Mouse (Mus musculus) forebrain, embryonic 10.5 days (tissue): ENCODE measurements around the gene Dlgap1. TPM values are rescaled to one million over a fixed set of nuclear protein-coding genes. Genes with fewer than 3 reads are reported as not detected.

Experiments used
- DNase-seq: peaks from one replicate; pipeline ENCODE4 v3.0.0-alpha.2; 2017; ENCODE audit warnings: low spot score; ENCODE audit errors: extremely low spot score
- H3K27ac ChIP-seq: fragments of 300-500 bp; sonication (generic); 2 replicates; pipeline ENCODE4 v1.5.1; 2016; ENCODE audit warnings: mild to moderate bottlenecking
- H3K27me3 ChIP-seq: fragments of 300-500 bp; sonication (generic); 2 replicates; pipeline ENCODE4 v1.6.1; 2016; ENCODE audit warnings: mild to moderate bottlenecking; ENCODE audit not compliant: poor library complexity, severe bottlenecking
- H3K36me3 ChIP-seq: fragments of 300-500 bp; sonication (generic); replicated peaks from 2 replicates; pipeline ENCODE4 v1.6.1; 2016; ENCODE audit warnings: mild to moderate bottlenecking, moderate library complexity
- H3K4me1 ChIP-seq: fragments of 300-500 bp; sonication (generic); 2 replicates; pipeline ENCODE4 v1.6.1; 2016
- H3K4me3 ChIP-seq: fragments of 300-500 bp; sonication (generic); 2 replicates; pipeline ENCODE4 v1.5.1; 2016; ENCODE audit warnings: mild to moderate bottlenecking, moderate library complexity
- H3K9me3 ChIP-seq: fragments of 300-500 bp; sonication (generic); 2 replicates; pipeline ENCODE4 v1.6.1; 2016; ENCODE audit warnings: mild to moderate bottlenecking, moderate library complexity
- WGBS: fragments of 180-500 bp; shearing (Covaris S2); methylation state at CpG from one replicate; pipeline ENCODE4 v1.1.7; 2016; 5-methylcytosine and 5-hydroxymethylcytosine counted together
- polyA plus RNA-seq: library from polyadenylated mRNA; unstranded; fragments of >200 nt; fragmentation: Nextera tagmentation; extraction: Ambion mirVana; gene quantifications from 2 replicates; pipeline ENCODE4 v1.2.1, GENCODE M21; 2016

The Dlgap1 gene
- polyA plus RNA-seq, 1 experiment from 2014 or later: 0.82 TPM

DNA sequence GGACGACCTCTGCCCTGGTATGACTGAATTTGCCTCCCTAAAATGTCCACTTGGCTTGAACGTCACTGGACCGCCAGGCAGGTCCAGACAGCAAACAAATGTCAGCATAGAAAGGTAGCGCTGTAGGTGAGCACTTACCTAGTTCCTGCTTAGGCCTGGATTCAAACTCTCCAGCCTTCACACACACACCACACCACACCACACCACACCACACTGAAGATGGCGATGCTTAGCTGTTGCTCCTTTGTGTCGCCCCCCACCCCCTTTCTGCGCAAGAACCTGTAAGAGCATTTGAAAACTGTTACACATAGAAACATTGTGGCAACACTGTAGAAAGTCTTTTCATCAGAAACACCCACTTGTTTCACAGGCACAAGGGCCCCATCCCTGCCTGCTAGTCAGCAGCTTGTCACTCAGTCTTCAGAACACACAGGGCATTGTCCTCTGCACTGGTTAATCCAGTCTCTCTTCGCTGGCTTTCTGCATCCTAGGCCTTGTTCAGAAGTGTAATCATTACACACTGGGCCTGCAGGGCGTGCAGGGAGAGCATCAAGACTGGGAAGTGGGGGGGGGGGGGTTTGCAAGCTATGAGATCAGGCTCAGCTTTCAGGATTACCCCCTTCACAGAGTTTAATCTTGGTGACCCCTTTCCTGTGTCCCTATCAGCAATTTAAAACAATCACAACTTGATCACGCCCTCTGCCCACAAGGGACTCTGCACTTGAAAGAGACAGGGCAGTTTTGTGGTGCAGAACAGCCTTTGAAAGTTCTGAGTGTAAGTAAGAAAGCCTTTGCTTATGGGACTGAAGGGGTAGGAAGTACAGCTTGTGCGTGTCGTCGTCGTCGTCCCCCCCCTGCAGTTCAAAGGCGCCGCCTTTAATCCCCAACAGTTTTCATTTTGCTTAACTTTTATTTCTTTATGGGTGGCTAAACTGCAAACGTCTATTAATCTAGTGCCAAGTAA, 812.1 kb downstream of the Dlgap1 start:
- DNase-seq: peak; percentile 62
- Histone ChIP-seq H3K4me1 (peaks cover 36% of the 10 kb centered on the region), H3K36me3 (no peaks in the 10 kb centered on the region), H3K4me3 (peak overlapping the region; percentile 4; the same call in 1 of the 2 replicates), H3K9me3 (no peaks in the 10 kb centered on the region), H3K27ac (peak overlapping the region; percentile 79), H3K27me3 (no peaks in the 10 kb centered on the region)
- WGBS: 21% methylated on average over 18 of the region's 18 CpGs

GRCm38 (mm10) chr17:70783273-70783672, 814.4 kb downstream of the Dlgap1 start:
- Histone ChIP-seq H3K9me3 (no peaks in the 10 kb centered on the region), H3K27me3 (no peaks in the 10 kb centered on the region), H3K4me1 (peaks cover 36% of the 10 kb centered on the region), H3K36me3 (no peaks in the 10 kb centered on the region), H3K27ac (no peak overlapping the region), H3K4me3 (no peak overlapping the region)
- DNase-seq: no peak
- 93% methylated on average over 3 of the region's 3 CpGs for WGBS

DNA sequence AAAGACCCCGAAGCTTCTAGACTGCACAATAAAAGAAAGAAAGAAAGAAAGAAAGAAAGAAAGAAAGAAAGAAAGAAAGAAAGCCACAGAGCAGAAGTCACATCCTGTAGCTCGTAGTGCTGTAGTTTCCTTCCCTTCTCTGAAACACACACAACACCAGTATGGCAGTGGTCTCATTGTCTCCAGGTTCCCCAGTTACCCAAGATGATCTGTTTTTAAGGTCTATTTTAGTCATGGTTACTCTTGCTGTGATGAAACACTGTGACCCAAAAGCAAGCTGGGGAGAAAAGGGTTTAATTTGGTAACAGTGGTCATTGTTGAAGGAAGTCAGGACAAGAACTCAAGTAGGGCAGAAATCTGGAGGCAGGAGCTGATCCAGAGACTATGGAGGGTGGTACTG, 818.5 kb downstream of the Dlgap1 start:
- DNase-seq: no peak
- no peak overlapping the region for H3K4me3 ChIP-seq
- no peaks in the 10 kb centered on the region for H3K9me3 ChIP-seq
- no peaks in the 10 kb centered on the region for H3K4me1 ChIP-seq
- no peaks in the 10 kb centered on the region for H3K27me3 ChIP-seq
- no peaks in the 10 kb centered on the region for H3K36me3 ChIP-seq
- H3K27ac ChIP-seq: no peak overlapping the region
- whole genome bisulfite sequencing: 95% methylated on average over 2 of the region's 2 CpGs

DNA sequence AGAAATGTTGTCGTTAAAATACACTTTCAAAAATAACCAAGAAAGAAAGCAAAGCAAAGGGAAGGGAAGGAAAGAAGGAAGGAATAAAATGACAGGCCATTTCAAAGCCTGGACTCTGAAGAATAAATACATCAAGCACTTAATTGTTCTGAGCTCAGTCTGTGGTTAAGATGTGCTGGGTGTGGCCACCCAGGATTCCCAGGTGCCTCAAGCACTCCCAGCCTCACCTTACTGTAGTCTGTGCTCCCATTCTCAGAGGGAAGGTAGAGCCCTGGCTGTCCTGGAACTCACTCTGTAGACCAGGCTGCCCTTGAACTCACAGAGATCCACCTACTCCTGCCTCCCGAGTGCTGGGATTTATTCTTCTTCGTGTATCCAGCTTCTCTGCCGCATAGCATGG, 821.9 kb downstream of the Dlgap1 start:
- WGBS: 96% methylated on average over 4 of the region's 4 CpGs
- DNase-seq: no peak
- H3K4me3 ChIP-seq: no peak overlapping the region
- no peak overlapping the region for H3K27ac ChIP-seq
- 0 out of 2 replicates have a peak, but pooled peaks cover 6% of the 10 kb centered on the region for H3K27me3 ChIP-seq
- H3K4me1 ChIP-seq: peaks cover 17% of the 10 kb centered on the region
- no peaks in the 10 kb centered on the region for H3K36me3 ChIP-seq
- no peaks in the 10 kb centered on the region for H3K9me3 ChIP-seq

DNA sequence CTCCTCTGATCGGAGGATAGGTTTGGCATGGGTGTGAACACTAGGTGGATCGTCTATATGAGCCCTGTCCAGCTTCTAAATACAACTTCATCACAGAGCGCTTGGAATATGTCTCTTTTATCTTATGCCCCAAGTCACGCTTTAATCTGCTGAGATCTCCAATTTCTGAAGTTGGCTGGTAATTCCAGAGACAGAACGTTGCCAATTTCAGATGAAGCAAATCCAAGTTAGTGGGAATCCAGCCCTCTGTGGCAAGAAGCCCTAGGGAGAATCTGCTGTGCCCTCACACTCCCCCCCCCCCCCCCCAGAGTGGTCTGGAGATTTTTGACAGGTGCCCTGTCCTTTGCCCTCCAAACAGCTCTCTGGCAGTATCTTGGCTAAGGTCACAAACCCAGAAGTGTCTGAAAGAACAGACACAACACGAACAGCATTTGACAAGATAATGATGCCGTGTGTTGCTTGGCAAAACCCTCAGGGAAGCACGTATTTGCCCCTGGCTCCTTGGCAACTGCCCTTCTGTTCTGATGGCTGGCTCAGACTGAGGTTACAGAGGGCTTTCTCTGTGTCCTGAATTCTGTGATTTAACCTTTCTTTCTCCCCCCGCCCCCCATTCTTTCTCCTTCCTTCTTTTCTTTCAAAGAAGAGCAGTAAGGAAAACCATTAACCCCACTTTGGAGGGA, 822.9 kb downstream of the Dlgap1 start:
- Histone ChIP-seq H3K9me3 (no peaks in the 10 kb centered on the region), H3K4me1 (peaks cover 17% of the 10 kb centered on the region), H3K36me3 (no peaks in the 10 kb centered on the region), H3K27me3 (0 out of 2 replicates have a peak, but pooled peaks cover 6% of the 10 kb centered on the region), H3K27ac (no peak overlapping the region), H3K4me3 (no peak overlapping the region)
- DNase-seq: no peak
- 89% methylated on average over 9 of the region's 9 CpGs for WGBS

DNA sequence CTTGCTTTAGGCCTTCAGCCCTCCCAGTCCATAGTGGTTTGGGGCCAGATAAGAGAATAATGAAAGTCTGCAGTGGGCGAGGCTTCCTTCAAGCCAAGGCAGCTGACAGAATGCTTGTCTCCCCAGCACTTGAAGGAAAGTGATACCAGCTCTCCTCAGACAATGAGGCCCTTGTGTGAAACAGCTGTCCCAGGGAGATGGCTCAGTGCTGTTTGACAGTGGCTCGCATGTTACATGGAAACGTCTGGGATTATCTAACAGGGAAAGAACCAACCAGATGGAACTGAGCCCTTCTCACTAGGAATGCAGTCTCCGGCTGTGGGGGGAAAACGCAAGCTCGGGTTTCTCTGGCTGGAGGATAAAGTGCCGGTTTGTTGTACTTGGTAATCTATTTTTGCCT, 825.4 kb downstream of the Dlgap1 start:
- H3K4me3 ChIP-seq: no peak overlapping the region
- peak; percentile 47 for DNase-seq
- H3K27me3 ChIP-seq: 0 out of 2 replicates have a peak, but pooled peaks cover 6% of the 10 kb centered on the region
- peak overlapping the region; percentile 67 for H3K27ac ChIP-seq
- H3K4me1 ChIP-seq: peaks cover 17% of the 10 kb centered on the region
- WGBS: 13% methylated on average over 7 of the region's 7 CpGs
- no peaks in the 10 kb centered on the region for H3K36me3 ChIP-seq
- no peaks in the 10 kb centered on the region for H3K9me3 ChIP-seq

GRCm38 (mm10) chr17:70794722-70795121, 825.8 kb downstream of the Dlgap1 start:
- no peak for DNase-seq
- Histone ChIP-seq H3K36me3 (no peaks in the 10 kb centered on the region), H3K27ac (peak overlapping the region; percentile 67), H3K4me1 (peaks cover 17% of the 10 kb centered on the region), H3K27me3 (0 out of 2 replicates have a peak, but pooled peaks cover 6% of the 10 kb centered on the region), H3K9me3 (no peaks in the 10 kb centered on the region), H3K4me3 (no peak overlapping the region)
- 55% methylated on average over 6 of the region's 6 CpGs for WGBS

GRCm38 (mm10) chr17:70795196-70795595, 826.3 kb downstream of the Dlgap1 start:
- WGBS: 72% methylated on average over 4 of the region's 4 CpGs
- Histone ChIP-seq H3K4me1 (peaks cover 17% of the 10 kb centered on the region), H3K4me3 (no peak overlapping the region), H3K27me3 (0 out of 2 replicates have a peak, but pooled peaks cover 6% of the 10 kb centered on the region), H3K36me3 (no peaks in the 10 kb centered on the region), H3K27ac (no peak overlapping the region), H3K9me3 (no peaks in the 10 kb centered on the region)
- DNase-seq: no peak

DNA sequence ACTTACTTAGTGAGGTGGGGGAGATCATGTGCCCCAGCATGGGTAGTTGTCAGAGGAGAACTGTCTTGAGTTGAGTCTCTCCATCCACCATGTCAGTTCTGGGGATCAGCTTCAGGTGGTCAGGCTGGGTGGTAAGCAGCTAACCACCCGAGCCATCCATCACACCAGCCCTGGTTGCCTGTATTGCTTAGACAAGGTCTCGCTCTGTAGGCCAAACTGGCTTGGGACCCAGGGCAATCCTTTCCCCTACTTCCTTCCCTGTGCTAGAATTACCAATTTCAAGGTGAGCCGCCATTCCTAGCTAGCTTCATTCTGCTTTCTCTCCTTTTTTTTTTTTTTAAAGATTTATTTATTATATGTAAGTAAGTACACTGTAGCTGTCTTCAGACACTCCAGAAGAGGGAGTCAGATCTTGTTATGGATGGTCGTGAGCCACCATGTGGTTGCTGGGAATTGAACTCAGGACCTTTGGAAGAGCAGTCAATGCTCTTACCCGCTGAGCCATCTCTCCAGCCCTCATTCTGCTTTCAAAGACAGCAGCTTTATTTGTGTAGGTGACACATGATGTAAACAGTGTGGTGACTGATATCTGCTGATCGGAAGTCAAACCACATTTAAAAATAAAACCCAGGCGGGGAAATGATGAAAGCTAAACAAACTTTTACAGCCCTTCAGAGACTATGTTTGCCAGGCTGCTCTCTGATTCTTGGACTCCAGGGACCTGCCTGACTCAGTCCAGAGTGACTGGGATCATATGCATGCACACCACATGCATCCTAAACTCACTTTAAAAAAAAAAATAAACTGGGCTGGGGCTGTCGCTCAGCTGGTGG, 828.3 kb downstream of the Dlgap1 start:
- Histone ChIP-seq H3K4me3 (no peak overlapping the region), H3K27ac (no peak overlapping the region), H3K27me3 (0 out of 2 replicates have a peak, but pooled peaks cover 6% of the 10 kb centered on the region), H3K9me3 (no peaks in the 10 kb centered on the region), H3K36me3 (no peaks in the 10 kb centered on the region), H3K4me1 (peaks cover 17% of the 10 kb centered on the region)
- no peak for DNase-seq
- 90% methylated on average over 8 of the region's 8 CpGs for WGBS

- 95% methylated on average over 1 of the region's 1 CpGs for WGBS
- H3K4me3 ChIP-seq: no peak overlapping the region
- H3K36me3 ChIP-seq: no peaks in the 10 kb centered on the region
- DNase-seq: no peak
- peaks cover 17% of the 10 kb centered on the region for H3K4me1 ChIP-seq
- H3K27ac ChIP-seq: no peak overlapping the region
- no peaks in the 10 kb centered on the region for H3K9me3 ChIP-seq
- 0 out of 2 replicates have a peak, but pooled peaks cover 6% of the 10 kb centered on the region for H3K27me3 ChIP-seq
Observed at GRCm38 (mm10) chr17:70797773-70798045, 828.8 kb downstream of the Dlgap1 start.

- no peaks in the 10 kb centered on the region for H3K9me3 ChIP-seq
- H3K4me3 ChIP-seq: no peak overlapping the region
- no peak for DNase-seq
- H3K27me3 ChIP-seq: 0 out of 2 replicates have a peak, but pooled peaks cover 6% of the 10 kb centered on the region
- H3K27ac ChIP-seq: no peak overlapping the region
- peaks cover 10% of the 10 kb centered on the region for H3K4me1 ChIP-seq
- H3K36me3 ChIP-seq: no peaks in the 10 kb centered on the region
- WGBS: 80% methylated on average over 4 of the region's 4 CpGs
Observed at GRCm38 (mm10) chr17:70799266-70799665, 830.4 kb downstream of the Dlgap1 start.

DNA sequence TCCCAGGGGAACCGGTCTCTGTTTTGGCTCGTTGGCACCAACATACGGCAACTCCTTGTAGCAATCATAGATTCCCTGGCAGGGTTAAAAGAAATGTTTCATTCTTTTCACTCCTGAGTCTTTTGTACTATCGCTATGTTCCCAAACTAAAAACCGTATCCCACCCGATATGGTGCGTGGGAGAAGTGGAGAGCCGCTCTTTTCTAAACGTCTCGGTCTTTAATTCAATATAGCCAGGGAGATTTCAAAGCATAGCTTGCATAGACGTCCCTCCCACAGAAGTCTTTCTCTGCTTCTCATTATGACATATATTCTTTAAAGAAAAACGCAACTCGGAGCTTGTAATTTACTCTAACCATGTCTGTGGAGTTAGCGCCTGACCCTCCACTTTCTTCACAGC, 833.1 kb downstream of the Dlgap1 start:
- Histone ChIP-seq H3K4me3 (no peak overlapping the region), H3K4me1 (no peaks in the 10 kb centered on the region), H3K36me3 (no peaks in the 10 kb centered on the region), H3K9me3 (no peaks in the 10 kb centered on the region), H3K27ac (no peak overlapping the region), H3K27me3 (no peaks in the 10 kb centered on the region)
- 88% methylated on average over 14 of the region's 14 CpGs for WGBS
- no peak for DNase-seq
